Mouse (Mus musculus): ENCODE results near the gene Prrg2. TPM values are rescaled to one million over a fixed set of nuclear protein-coding genes. Genes with fewer than 3 reads are reported as not detected.

The Prrg2 gene
- total RNA-seq, 1 experiment = 11.4 TPM

- Histone ChIP-seq H3K9me3 (ENCODE audit: control insufficient read depth, insufficient read depth, low read depth, low read length) (no peaks in the 10 kb centered on the region), H3K4me3 (ENCODE audit: insufficient read depth in 1 of 2, low read depth in 1 of 2, low read length in 2 of 2, poor library complexity in 1 of 2, severe bottlenecking in 1 of 2) (peak overlapping the region in 1 of 2 experiments; percentile 9; a peak in 1 of 4 replicates), H3K27ac (ENCODE audit: insufficient read depth, low read depth, low read length, poor library complexity, severe bottlenecking) (no peak overlapping the region), H3K4me1 (ENCODE audit: control insufficient read depth in 2 of 2, insufficient read depth in 2 of 2, low read length in 2 of 2, poor library complexity in 1 of 2) (peaks cover 0 to 14% of the 10 kb centered on the region in 2 experiments; a peak in 1 of 4 replicates), H3K36me3 (ENCODE audit: control insufficient read depth, insufficient read depth, low read length, poor library complexity, severe bottlenecking) (no peaks in the 10 kb centered on the region), H3K9ac (ENCODE audit: insufficient read depth, low read depth, low read length, poor library complexity, severe bottlenecking) (no peak overlapping the region)
- in situ Hi-C loops (cut with MboI; ENCODE audit: low sequenced_read_pairs in 2 of 2, unreplicated experiment in 2 of 2) = no loop called here
- DNase-seq (ENCODE audit: low read depth, low spot score) = no peak
- TF ChIP-seq ZNF384 (IDR thresholded peaks at IDR 0.05; ENCODE audit: low read depth, low read length) (no peak), ZC3H11A (IDR thresholded peaks at IDR 0.05; ENCODE audit: borderline replicate concordance, low read depth, low read length) (no peak), CHD2 (IDR thresholded peaks at IDR 0.05; ENCODE audit: low read depth, low read length) (no peak), HCFC1 (IDR thresholded peaks at IDR 0.05; ENCODE audit: borderline replicate concordance, insufficient read depth, low read length) (no peak), MAFK (IDR thresholded peaks at IDR 0.05; ENCODE audit: insufficient read depth, low read depth, low read length) (no peak)
Observed at GRCm38 (mm10) chr7:45056972-45057348, 5.5 kb downstream of the Prrg2 start.

- no peak overlapping the region for H3K27ac ChIP-seq (ENCODE audit: insufficient read depth, low read depth, low read length, poor library complexity, severe bottlenecking)
- H3K36me3 ChIP-seq (ENCODE audit: control insufficient read depth, insufficient read depth, low read length, poor library complexity, severe bottlenecking) = no peaks in the 10 kb centered on the region
- no peak for TF ChIP-seq ZC3H11A (IDR thresholded peaks at IDR 0.05; ENCODE audit: borderline replicate concordance, low read depth, low read length)
- TF ChIP-seq ZNF384 (IDR thresholded peaks at IDR 0.05; ENCODE audit: low read depth, low read length) = no peak
- no peak for TF ChIP-seq CHD2 (IDR thresholded peaks at IDR 0.05; ENCODE audit: low read depth, low read length)
- no peak for TF ChIP-seq HCFC1 (IDR thresholded peaks at IDR 0.05; ENCODE audit: borderline replicate concordance, insufficient read depth, low read length)
- TF ChIP-seq MAFK (IDR thresholded peaks at IDR 0.05; ENCODE audit: insufficient read depth, low read depth, low read length) = no peak
- H3K9ac ChIP-seq (ENCODE audit: insufficient read depth, low read depth, low read length, poor library complexity, severe bottlenecking) = no peak overlapping the region
- peaks cover 0 to 14% of the 10 kb centered on the region in 2 experiments; a peak in 1 of 4 replicates for H3K4me1 ChIP-seq (ENCODE audit: control insufficient read depth in 2 of 2, insufficient read depth in 2 of 2, low read length in 2 of 2, poor library complexity in 1 of 2)
- peak overlapping the region in 1 of 2 experiments; percentile 9; a peak in 1 of 4 replicates for H3K4me3 ChIP-seq (ENCODE audit: insufficient read depth in 1 of 2, low read depth in 1 of 2, low read length in 2 of 2, poor library complexity in 1 of 2, severe bottlenecking in 1 of 2)
- in situ Hi-C loops (cut with MboI; ENCODE audit: low sequenced_read_pairs in 2 of 2, unreplicated experiment in 2 of 2) = no loop called here
- no peaks in the 10 kb centered on the region for H3K9me3 ChIP-seq (ENCODE audit: control insufficient read depth, insufficient read depth, low read depth, low read length)
- no peak for DNase-seq (ENCODE audit: low read depth, low spot score)
Observed at GRCm38 (mm10) chr7:45056329-45056971, 6.0 kb downstream of the Prrg2 start.

- peak overlapping the region; percentile 97 to 99 for H3K4me3 ChIP-seq (ENCODE audit: insufficient read depth in 1 of 2, low read depth in 1 of 2, low read length in 2 of 2, poor library complexity in 1 of 2, severe bottlenecking in 1 of 2)
- peak overlapping the region; percentile 96 for H3K27ac ChIP-seq (ENCODE audit: insufficient read depth, low read depth, low read length, poor library complexity, severe bottlenecking)
- peaks cover 13% of the 10 kb centered on the region for H3K36me3 ChIP-seq (ENCODE audit: control insufficient read depth, insufficient read depth, low read length, poor library complexity, severe bottlenecking)
- peak overlapping the region; percentile 83 for H3K9ac ChIP-seq (ENCODE audit: insufficient read depth, low read depth, low read length, poor library complexity, severe bottlenecking)
- H3K9me3 ChIP-seq (ENCODE audit: control insufficient read depth, insufficient read depth, low read depth, low read length) = no peaks in the 10 kb centered on the region
- peaks cover 0 to 16% of the 10 kb centered on the region in 2 experiments; a peak in 2 of 4 replicates for H3K4me1 ChIP-seq (ENCODE audit: control insufficient read depth in 2 of 2, insufficient read depth in 2 of 2, low read length in 2 of 2, poor library complexity in 1 of 2)
- TF ChIP-seq HCFC1 (IDR thresholded peaks at IDR 0.05; ENCODE audit: borderline replicate concordance, insufficient read depth, low read length) (no peak), MAFK (IDR thresholded peaks at IDR 0.05; ENCODE audit: insufficient read depth, low read depth, low read length) (no peak), ZC3H11A (IDR thresholded peaks at IDR 0.05; ENCODE audit: borderline replicate concordance, low read depth, low read length) (no peak), CHD2 (IDR thresholded peaks at IDR 0.05; ENCODE audit: low read depth, low read length) (no peak), ZNF384 (IDR thresholded peaks at IDR 0.05; ENCODE audit: low read depth, low read length) (no peak; the same call in 1 of the 2 replicates)
- DNase-seq (ENCODE audit: low read depth, low spot score) = peak; percentile 99
- in situ Hi-C loops (cut with MboI; ENCODE audit: low sequenced_read_pairs in 2 of 2, unreplicated experiment in 2 of 2) = no loop called here
Observed at GRCm38 (mm10) chr7:45053931-45054510, 8.5 kb downstream of the Prrg2 start.

- H3K9ac ChIP-seq (ENCODE audit: insufficient read depth, low read depth, low read length, poor library complexity, severe bottlenecking) = peak overlapping the region; percentile 92
- TF ChIP-seq CHD2 (IDR thresholded peaks at IDR 0.05; ENCODE audit: low read depth, low read length) (no peak), ZNF384 (IDR thresholded peaks at IDR 0.05; ENCODE audit: low read depth, low read length) (peak; percentile 93)
- peaks cover 16% of the 10 kb centered on the region for H3K36me3 ChIP-seq (ENCODE audit: control insufficient read depth, insufficient read depth, low read length, poor library complexity, severe bottlenecking)
- peak; percentile 27 for DNase-seq (ENCODE audit: low read depth, low spot score)
- in situ Hi-C loops (cut with MboI; ENCODE audit: low sequenced_read_pairs in 2 of 2, unreplicated experiment in 2 of 2) = no loop called here
- H3K9me3 ChIP-seq (ENCODE audit: control insufficient read depth, insufficient read depth, low read depth, low read length) = no peaks in the 10 kb centered on the region
- peak overlapping the region; percentile 97 to 99 for H3K4me3 ChIP-seq (ENCODE audit: insufficient read depth in 1 of 2, low read depth in 1 of 2, low read length in 2 of 2, poor library complexity in 1 of 2, severe bottlenecking in 1 of 2)
- peak overlapping the region; percentile 96 for H3K27ac ChIP-seq (ENCODE audit: insufficient read depth, low read depth, low read length, poor library complexity, severe bottlenecking)
- H3K4me1 ChIP-seq (ENCODE audit: control insufficient read depth in 2 of 2, insufficient read depth in 2 of 2, low read length in 2 of 2, poor library complexity in 1 of 2) = peaks cover 0 to 17% of the 10 kb centered on the region in 2 experiments; a peak in 2 of 4 replicates
Observed at GRCm38 (mm10) chr7:45053117-45053930, 9.2 kb downstream of the Prrg2 start.
